Mouse (Mus musculus): ENCODE measurements around the gene Slc5a5.

DNA sequence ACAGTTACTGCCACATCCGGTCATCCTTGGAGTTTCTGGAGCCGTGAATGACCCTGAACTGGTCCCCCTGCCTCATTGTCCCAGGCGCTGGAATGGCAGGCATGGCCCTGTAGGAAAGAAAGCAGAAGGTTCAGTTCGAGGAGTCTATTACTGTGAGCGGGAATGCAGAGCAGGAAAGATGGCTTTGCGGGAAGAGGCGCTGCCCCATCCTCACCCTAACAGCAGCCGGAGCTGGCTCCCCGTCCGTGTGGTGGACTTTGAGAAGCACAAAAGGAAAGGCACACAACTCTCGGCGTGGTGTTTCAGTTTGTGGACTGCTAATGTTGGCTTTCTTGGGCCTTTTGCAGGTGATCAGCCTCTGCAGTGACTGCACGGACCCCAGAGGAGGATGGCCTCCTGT, 18.1 kb downstream of the Slc5a5 start:
- TF ChIP-seq CTCF (IDR thresholded peaks at IDR 0.05) (no peak), EP300 (IDR thresholded peaks at IDR 0.05) (no peak)
